Mouse (Mus musculus) 3T3-L1 (cell line): ENCODE results near the gene Slc39a11.

Source experiments
- DNase-seq: peaks from one replicate; pipeline ENCODE4 v3.0.0-alpha.2; 2015; ENCODE audit warnings: low read depth, low spot score

Gene Slc39a11

GRCm38 (mm10) chr11:113352085-113352815, 297.6 kb downstream of the Slc39a11 start:
- peak; percentile 89 for DNase-seq

GRCm38 (mm10) chr11:113350583-113350982, 299.3 kb downstream of the Slc39a11 start:
- peak; percentile 8 for DNase-seq

- no peak for DNase-seq
Observed at GRCm38 (mm10) chr11:113346895-113347514, 302.9 kb downstream of the Slc39a11 start.

- DNase-seq, result no peak
Observed at GRCm38 (mm10) chr11:113339770-113340169, 310.1 kb downstream of the Slc39a11 start.

GRCm38 (mm10) chr11:113338581-113338980, 311.3 kb downstream of the Slc39a11 start:
- no peak for DNase-seq

- DNase-seq, result no peak
Observed at GRCm38 (mm10) chr11:113335706-113336105, 314.2 kb downstream of the Slc39a11 start.

- peak; percentile 47 for DNase-seq
Observed at GRCm38 (mm10) chr11:113334444-113334881, 315.4 kb downstream of the Slc39a11 start.

GRCm38 (mm10) chr11:113333535-113333934, 316.3 kb downstream of the Slc39a11 start:
- no peak for DNase-seq

GRCm38 (mm10) chr11:113330061-113330591, 319.8 kb downstream of the Slc39a11 start:
- DNase-seq, result no peak

GRCm38 (mm10) chr11:113327499-113328062, 322.3 kb downstream of the Slc39a11 start:
- DNase-seq, result no peak

GRCm38 (mm10) chr11:113326387-113327011, 323.4 kb downstream of the Slc39a11 start:
- peak; percentile 43 for DNase-seq

- DNase-seq, result no peak
Observed at GRCm38 (mm10) chr11:113321601-113322000, 328.3 kb downstream of the Slc39a11 start.

- no peak for DNase-seq
Observed at GRCm38 (mm10) chr11:113309265-113309951, 340.5 kb downstream of the Slc39a11 start.

GRCm38 (mm10) chr11:113308256-113308941, 341.5 kb downstream of the Slc39a11 start:
- no peak for DNase-seq

- DNase-seq, result peak; percentile 7
Observed at GRCm38 (mm10) chr11:113303204-113303603, 346.7 kb downstream of the Slc39a11 start.

- no peak for DNase-seq
Observed at GRCm38 (mm10) chr11:113299492-113299891, 350.4 kb downstream of the Slc39a11 start.

- peak; percentile 89 for DNase-seq
Observed at GRCm38 (mm10) chr11:113297765-113298164, 352.1 kb downstream of the Slc39a11 start.

- peak; percentile 70 for DNase-seq
Observed at GRCm38 (mm10) chr11:113296912-113297625, 352.8 kb downstream of the Slc39a11 start.

- DNase-seq, result peak; percentile 75
Observed at GRCm38 (mm10) chr11:113296162-113296561, 353.7 kb downstream of the Slc39a11 start.

- no peak for DNase-seq
Observed at GRCm38 (mm10) chr11:113294518-113294917, 355.4 kb downstream of the Slc39a11 start.
